Mouse (Mus musculus): ENCODE results near the gene Ace3.

Ace3 gene

DNA sequence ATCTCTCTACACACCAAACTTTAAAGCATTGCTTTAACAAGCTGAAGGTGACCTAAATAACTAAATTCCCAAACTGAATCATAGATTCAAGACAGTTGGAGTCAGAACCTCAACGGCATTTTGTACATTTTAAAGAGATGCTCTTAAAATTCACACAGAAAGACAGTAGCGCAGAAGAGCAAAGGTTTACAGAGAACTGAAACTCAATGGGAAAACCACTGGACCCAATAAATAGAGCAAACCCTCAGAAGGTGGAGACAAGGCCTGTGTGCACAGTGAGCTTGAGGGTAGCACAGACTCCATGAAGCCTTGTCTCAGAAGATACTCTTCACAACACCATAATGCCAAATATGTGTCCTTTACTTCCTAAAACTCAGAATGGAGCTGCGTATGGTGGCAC, 51.3 kb downstream of the Ace3 start:
- no peak for DNase-seq

DNA sequence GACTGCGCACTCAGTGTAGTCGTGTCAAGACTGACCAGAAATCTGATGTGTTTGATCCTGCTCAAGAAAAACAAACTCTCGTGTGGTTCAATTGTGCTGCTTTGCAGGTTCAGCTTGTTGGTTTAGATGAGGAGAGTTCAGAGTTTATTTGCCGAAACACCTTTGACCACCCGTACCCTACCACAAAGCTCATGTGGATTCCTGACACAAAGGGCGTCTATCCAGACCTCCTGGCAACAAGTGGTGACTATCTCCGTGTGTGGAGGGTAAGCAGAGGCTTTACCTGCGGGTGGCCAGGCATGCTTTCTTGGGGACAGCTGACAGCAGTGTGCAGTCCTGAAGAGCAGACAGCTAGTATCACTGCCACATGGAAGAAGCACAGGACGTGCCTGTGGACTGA, 52.1 kb downstream of the Ace3 start:
- DNase-seq, result no peak

DNA sequence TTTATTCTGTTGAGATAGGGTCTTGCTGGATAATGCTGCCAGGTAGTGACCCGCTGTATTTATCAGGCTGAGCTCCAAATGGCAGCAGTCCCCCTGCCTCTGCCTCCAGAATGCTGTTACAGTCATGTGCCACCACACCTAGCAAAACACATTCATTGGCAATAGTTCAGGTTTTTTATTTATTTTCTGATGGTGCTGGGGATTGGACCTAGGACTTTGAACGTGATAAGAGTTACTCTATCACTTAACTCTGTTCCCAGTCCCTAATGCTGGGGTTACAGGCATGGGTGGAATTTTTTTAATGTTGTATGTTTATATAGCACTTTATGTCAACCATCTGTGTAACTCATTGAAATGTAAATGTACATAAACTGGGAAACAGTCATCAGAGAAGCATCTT, 59.4 kb downstream of the Ace3 start:
- DNase-seq, result no peak

DNA sequence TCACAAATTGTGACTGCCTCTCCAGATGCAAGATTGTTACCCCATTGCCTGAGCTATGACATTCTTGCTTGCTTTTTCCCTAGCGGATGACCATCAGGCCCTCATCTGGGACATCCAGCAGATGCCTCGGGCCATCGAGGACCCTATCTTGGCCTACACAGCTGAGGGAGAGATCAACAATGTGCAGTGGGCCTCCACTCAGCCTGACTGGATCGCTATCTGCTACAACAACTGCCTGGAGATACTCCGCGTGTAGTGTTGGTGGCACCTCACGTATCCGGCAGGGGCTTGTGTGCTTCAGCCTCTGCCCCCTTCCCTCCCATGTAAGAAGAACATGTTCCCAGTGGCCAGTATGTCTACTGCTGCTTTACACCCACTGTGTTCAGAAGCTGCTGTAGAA, 60.1 kb downstream of the Ace3 start:
- no peak for DNase-seq

All from cerebellum, postnatal 10 days (tissue).